Mouse (Mus musculus) cerebellum, adult 2 months (tissue): Measurements from ENCODE around the gene 0610030E20Rik.

Experiments
- CTCF ChIP-seq: fragments of 200-500 bp; IDR thresholded peaks from 2 replicates; pipeline ENCODE4 v1.5.1; 2011; ENCODE audit warnings: low read depth, mild to moderate bottlenecking, control low read depth, low read length, moderate library complexity, borderline replicate concordance; ENCODE audit not compliant: insufficient read depth
- POLR2A ChIP-seq: fragments of 200-500 bp; IDR thresholded peaks from 2 replicates; pipeline ENCODE4 v1.6.1; 2011; ENCODE audit warnings: low read length, control low read depth, borderline replicate concordance; ENCODE audit not compliant: insufficient read depth

GRCm38 (mm10) chr6:72374820-72375563 is 27.9 kb downstream of the 0610030E20Rik start:
- TF ChIP-seq CTCF (no peak), POLR2A (no peak)
